Mouse (Mus musculus) ES-Bruce4 (cell line): ENCODE data around the gene Sohlh2.
"Not testable (repeated sequence)": the region's sequence is repeated elsewhere in the genome, so short reads cannot be mapped to it uniquely, and the experiment has no call there.

Experiments
- CTCF ChIP-seq: IDR thresholded peaks from one replicate; pipeline ENCODE4 v1.8.1; 2011; ENCODE audit warnings: low read depth, low read length
- POLR2A ChIP-seq: IDR thresholded peaks from one replicate; pipeline ENCODE4 v1.8.1; 2011; ENCODE audit warnings: low read length; ENCODE audit not compliant: insufficient read depth

DNA sequence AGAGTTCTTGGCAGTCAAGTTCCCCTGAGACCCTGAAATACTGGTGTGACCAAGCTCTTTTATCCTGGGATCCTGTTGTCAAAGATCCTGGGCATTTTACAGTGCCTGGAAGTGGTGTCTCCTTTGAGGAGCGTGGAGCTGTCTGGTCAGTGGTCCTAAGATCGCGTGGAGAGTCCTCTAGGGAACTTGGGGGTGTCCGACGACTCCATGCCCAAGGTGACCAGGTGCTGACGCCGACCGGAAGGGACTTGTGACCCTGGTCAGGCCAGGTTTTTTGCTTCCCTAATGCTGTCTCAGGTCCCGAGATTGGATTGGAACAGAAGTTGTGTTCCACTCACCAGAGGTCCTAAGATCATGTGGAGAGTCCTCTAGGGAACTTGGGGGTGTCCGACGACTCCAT lies 21.8 kb downstream of the Sohlh2 start:
- TF ChIP-seq CTCF, POLR2A: not testable (repeated sequence)
